Mouse (Mus musculus): ENCODE measurements at regions not wholly inside any gene's neighbourhood (a gene's known extent, or its start where the extent isn't known, plus 50 kb on each side); places are given as distances from the start of the nearest gene placed in this dataset.

GRCm38 (mm10) chr8:103912983-103913926 lies 188.2 kb upstream of the Cdh5 start:
- Histone ChIP-seq H3K4me2 (ENCODE audit: low read depth, low read length) (no peak overlapping the region), H3K9me3 (replicated peaks; ENCODE audit: control insufficient read depth, low read length) (no peaks in the 10 kb centered on the region), H3K27me3 (ENCODE audit: control insufficient read depth, insufficient read depth, low read length) (no peaks in the 10 kb centered on the region), H3K4me1 (ENCODE audit: control insufficient read depth, insufficient read depth, low read length) (no peaks in the 10 kb centered on the region), H3K4me3 (ENCODE audit: low read depth, low read length) (no peak overlapping the region), H3K27ac (replicated peaks; ENCODE audit: low read depth, low read length) (no peak overlapping the region), H3K9ac (replicated peaks; ENCODE audit: low read length) (no peak overlapping the region), H3K36me3 (replicated peaks; ENCODE audit: control insufficient read depth, insufficient read depth, low read depth, low read length) (no peaks in the 10 kb centered on the region)
- DNase-seq (ENCODE audit: low spot score), result no peak
- 77% methylated on average over 9 of the region's 9 CpGs for WGBS
- no peak for ATAC-seq (replicated peaks; ENCODE audit: insufficient number of reproducible peaks, low FRiP score, low TSS enrichment, low read depth)

GRCm38 (mm10) chr8:103913927-103914640 lies 187.3 kb upstream of the Cdh5 start:
- Histone ChIP-seq H3K4me1 (ENCODE audit: control insufficient read depth, insufficient read depth, low read length) (no peaks in the 10 kb centered on the region), H3K9ac (replicated peaks; ENCODE audit: low read length) (no peak overlapping the region), H3K9me3 (replicated peaks; ENCODE audit: control insufficient read depth, low read length) (no peaks in the 10 kb centered on the region), H3K27ac (replicated peaks; ENCODE audit: low read depth, low read length) (no peak overlapping the region), H3K27me3 (ENCODE audit: control insufficient read depth, insufficient read depth, low read length) (no peaks in the 10 kb centered on the region), H3K4me2 (ENCODE audit: low read depth, low read length) (no peak overlapping the region), H3K36me3 (replicated peaks; ENCODE audit: control insufficient read depth, insufficient read depth, low read depth, low read length) (no peaks in the 10 kb centered on the region), H3K4me3 (ENCODE audit: low read depth, low read length) (no peak overlapping the region)
- WGBS, result 43% methylated on average over 6 of the region's 6 CpGs
- DNase-seq (ENCODE audit: low spot score) (peak; percentile 69), ATAC-seq (replicated peaks; ENCODE audit: insufficient number of reproducible peaks, low FRiP score, low TSS enrichment, low read depth) (peak; percentile 80; the same call in 1 of the 2 replicates)

- Histone ChIP-seq H3K27me3 (ENCODE audit: control insufficient read depth, insufficient read depth, low read length) (no peaks in the 10 kb centered on the region), H3K27ac (replicated peaks; ENCODE audit: low read depth, low read length) (no peak overlapping the region), H3K36me3 (replicated peaks; ENCODE audit: control insufficient read depth, insufficient read depth, low read depth, low read length) (no peaks in the 10 kb centered on the region), H3K9ac (replicated peaks; ENCODE audit: low read length) (no peak overlapping the region), H3K4me3 (ENCODE audit: low read depth, low read length) (no peak overlapping the region), H3K4me1 (ENCODE audit: control insufficient read depth, insufficient read depth, low read length) (no peaks in the 10 kb centered on the region), H3K4me2 (ENCODE audit: low read depth, low read length) (no peak overlapping the region), H3K9me3 (replicated peaks; ENCODE audit: control insufficient read depth, low read length) (no peaks in the 10 kb centered on the region)
- 88% methylated on average over 3 of the region's 3 CpGs for WGBS
- ATAC-seq (replicated peaks; ENCODE audit: insufficient number of reproducible peaks, low FRiP score, low TSS enrichment, low read depth), result no peak
- no peak for DNase-seq (ENCODE audit: low spot score)
Observed at GRCm38 (mm10) chr8:103919324-103919723, 182.1 kb upstream of the Cdh5 start.

- Histone ChIP-seq H3K9me3 (replicated peaks; ENCODE audit: control insufficient read depth, low read length) (no peaks in the 10 kb centered on the region), H3K4me2 (ENCODE audit: low read depth, low read length) (no peak overlapping the region), H3K27ac (replicated peaks; ENCODE audit: low read depth, low read length) (no peak overlapping the region), H3K4me1 (ENCODE audit: control insufficient read depth, insufficient read depth, low read length) (no peaks in the 10 kb centered on the region), H3K27me3 (ENCODE audit: control insufficient read depth, insufficient read depth, low read length) (no peaks in the 10 kb centered on the region), H3K36me3 (replicated peaks; ENCODE audit: control insufficient read depth, insufficient read depth, low read depth, low read length) (no peaks in the 10 kb centered on the region), H3K9ac (replicated peaks; ENCODE audit: low read length) (no peak overlapping the region), H3K4me3 (ENCODE audit: low read depth, low read length) (no peak overlapping the region)
- WGBS, result 84% methylated on average over 4 of the region's 4 CpGs
- ATAC-seq (replicated peaks; ENCODE audit: insufficient number of reproducible peaks, low FRiP score, low TSS enrichment, low read depth) (no peak), DNase-seq (ENCODE audit: low spot score) (no peak)
Observed at GRCm38 (mm10) chr8:103921621-103922020, 179.8 kb upstream of the Cdh5 start.

- no peak for DNase-seq (ENCODE audit: low spot score)
- Histone ChIP-seq H3K36me3 (replicated peaks; ENCODE audit: control insufficient read depth, insufficient read depth, low read depth, low read length) (no peaks in the 10 kb centered on the region), H3K4me2 (ENCODE audit: low read depth, low read length) (no peak overlapping the region), H3K4me1 (ENCODE audit: control insufficient read depth, insufficient read depth, low read length) (no peaks in the 10 kb centered on the region), H3K27me3 (ENCODE audit: control insufficient read depth, insufficient read depth, low read length) (no peaks in the 10 kb centered on the region), H3K27ac (replicated peaks; ENCODE audit: low read depth, low read length) (no peak overlapping the region), H3K9ac (replicated peaks; ENCODE audit: low read length) (no peak overlapping the region), H3K9me3 (replicated peaks; ENCODE audit: control insufficient read depth, low read length) (no peaks in the 10 kb centered on the region), H3K4me3 (ENCODE audit: low read depth, low read length) (no peak overlapping the region)
- 46% methylated on average over 2 of the region's 2 CpGs for WGBS
- ATAC-seq (replicated peaks; ENCODE audit: insufficient number of reproducible peaks, low FRiP score, low TSS enrichment, low read depth), result no peak
Observed at GRCm38 (mm10) chr8:103922746-103923145, 178.7 kb upstream of the Cdh5 start.

GRCm38 (mm10) chr8:103932681-103933080 lies 168.7 kb upstream of the Cdh5 start:
- Histone ChIP-seq H3K27me3 (ENCODE audit: control insufficient read depth, insufficient read depth, low read length) (no peaks in the 10 kb centered on the region), H3K4me1 (ENCODE audit: control insufficient read depth, insufficient read depth, low read length) (no peaks in the 10 kb centered on the region), H3K9me3 (replicated peaks; ENCODE audit: control insufficient read depth, low read length) (no peaks in the 10 kb centered on the region), H3K4me2 (ENCODE audit: low read depth, low read length) (no peak overlapping the region), H3K27ac (replicated peaks; ENCODE audit: low read depth, low read length) (no peak overlapping the region), H3K4me3 (ENCODE audit: low read depth, low read length) (no peak overlapping the region), H3K9ac (replicated peaks; ENCODE audit: low read length) (no peak overlapping the region), H3K36me3 (replicated peaks; ENCODE audit: control insufficient read depth, insufficient read depth, low read depth, low read length) (no peaks in the 10 kb centered on the region)
- ATAC-seq (replicated peaks; ENCODE audit: insufficient number of reproducible peaks, low FRiP score, low TSS enrichment, low read depth) (no peak), DNase-seq (ENCODE audit: low spot score) (peak; percentile 75)
- 35% methylated on average over 1 of the region's 1 CpGs for WGBS

GRCm38 (mm10) chr8:103936491-103936890 lies 164.9 kb upstream of the Cdh5 start:
- no peak overlapping the region for H3K9ac ChIP-seq (replicated peaks; ENCODE audit: low read length)
- H3K9me3 ChIP-seq (replicated peaks; ENCODE audit: control insufficient read depth, low read length), result no peaks in the 10 kb centered on the region
- WGBS, result 64% methylated on average over 3 of the region's 3 CpGs
- no peak overlapping the region for H3K4me2 ChIP-seq (ENCODE audit: low read depth, low read length)
- ATAC-seq (replicated peaks; ENCODE audit: insufficient number of reproducible peaks, low FRiP score, low TSS enrichment, low read depth) (no peak), DNase-seq (ENCODE audit: low spot score) (no peak)
- H3K27ac ChIP-seq (replicated peaks; ENCODE audit: low read depth, low read length), result no peak overlapping the region
- H3K27me3 ChIP-seq (ENCODE audit: control insufficient read depth, insufficient read depth, low read length), result no peaks in the 10 kb centered on the region
- no peaks in the 10 kb centered on the region for H3K4me1 ChIP-seq (ENCODE audit: control insufficient read depth, insufficient read depth, low read length)
- H3K36me3 ChIP-seq (replicated peaks; ENCODE audit: control insufficient read depth, insufficient read depth, low read depth, low read length), result no peaks in the 10 kb centered on the region
- no peak overlapping the region for H3K4me3 ChIP-seq (ENCODE audit: low read depth, low read length)

Data from embryonic facial prominence, embryonic 11.5 days (tissue).